Mouse (Mus musculus) cerebellum, adult 11 months (tissue): ENCODE data around the gene Akr1c13.

Experiments used
- DNase-seq: peaks from one replicate; pipeline ENCODE4 v3.0.0; 2022

Akr1c13 gene

DNA sequence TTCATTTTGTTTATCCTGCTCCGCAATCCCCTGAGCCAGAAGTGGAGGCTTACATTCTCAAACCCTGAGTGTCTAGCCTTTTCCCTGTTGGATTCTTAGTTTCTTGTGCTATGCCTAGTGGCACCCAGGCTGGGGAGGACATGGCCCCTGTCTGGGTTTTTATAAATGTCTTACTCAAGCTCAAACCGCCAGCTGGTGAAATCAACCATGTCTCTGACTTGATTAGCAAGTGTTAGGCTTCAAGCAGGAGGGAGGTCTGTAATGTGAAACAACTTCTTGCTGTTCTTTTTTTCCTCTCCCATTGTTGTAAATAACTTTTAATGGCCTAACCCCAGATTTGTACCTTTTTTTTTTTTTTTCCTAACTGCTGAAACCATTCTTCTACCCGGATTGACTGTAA is 58.4 kb downstream of the Akr1c13 start:
- no peak for DNase-seq
